Mouse (Mus musculus) megakaryocyte, embryonic 14.5 days (primary cell): ENCODE measurements around the gene Reg3a.

Source experiments
- FLI1 ChIP-seq: IDR thresholded peaks from 2 replicates; pipeline ENCODE4 v1.6.1; 2012; ENCODE audit warnings: low read length, inconsistent platforms, mixed read lengths
- GATA1 ChIP-seq: IDR thresholded peaks from 3 replicates; pipeline ENCODE4 v1.6.1; 2012; ENCODE audit warnings: mixed read lengths, low read length, inconsistent platforms, borderline replicate concordance

DNA sequence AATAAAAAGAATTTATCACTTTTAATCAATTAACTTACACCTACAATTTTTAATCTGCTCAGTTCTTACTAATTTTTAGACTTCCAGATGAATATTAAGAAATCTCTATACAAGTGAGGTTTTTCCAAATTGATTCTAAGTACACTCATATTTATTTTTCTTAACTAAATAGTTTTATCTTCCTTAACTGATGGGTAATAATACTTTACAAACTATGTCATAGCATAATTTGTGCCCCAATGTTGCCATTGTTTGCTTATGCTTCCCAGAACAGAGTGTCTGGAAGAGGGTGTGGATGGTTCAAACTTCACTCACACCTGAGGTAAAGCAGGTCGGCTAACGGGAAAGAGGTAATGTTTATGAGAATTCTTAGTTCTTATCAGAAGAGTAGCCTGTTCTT lies 10.2 kb upstream of the Reg3a start, which contains the start of gene Reg3b:
- no peak for TF ChIP-seq GATA1
- TF ChIP-seq FLI1, result no peak
